Mouse (Mus musculus) kidney, adult 2 months (tissue): Measurements from ENCODE around the gene Zbtb8b.

Experiments used
- CTCF ChIP-seq: fragments of 200-500 bp; conservative IDR thresholded peaks from 2 replicates; pipeline ENCODE4 v1.5.1; 2011; ENCODE audit warnings: low read depth, mild to moderate bottlenecking, control low read depth, low read length, moderate library complexity, mixed read lengths; ENCODE audit not compliant: insufficient read depth, insufficient read length
- POLR2A ChIP-seq: fragments of 200-500 bp; IDR thresholded peaks from one replicate; pipeline ENCODE4 v1.6.1; 2011; ENCODE audit warnings: low read depth, low read length, control low read depth

DNA sequence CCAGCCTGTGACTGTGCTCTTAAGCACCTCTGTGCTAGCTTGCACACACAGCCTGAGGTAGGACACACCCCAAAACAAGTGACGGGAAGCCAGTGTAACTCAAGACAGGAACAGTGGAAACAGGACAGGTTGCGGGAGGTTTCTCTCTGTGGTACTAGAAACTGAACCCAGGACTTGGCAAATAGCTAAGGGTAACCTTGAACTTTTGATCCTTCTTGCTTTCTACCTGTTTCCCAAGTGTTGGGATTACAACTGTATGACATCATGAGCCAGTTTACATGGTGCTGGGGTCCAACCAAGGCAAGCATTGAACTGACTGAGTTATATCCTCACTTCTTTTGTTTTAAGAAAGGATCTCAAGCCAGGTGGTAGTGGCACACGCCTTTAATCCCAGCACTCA is 39.2 kb upstream of the Zbtb8b start:
- TF ChIP-seq POLR2A = no peak
- no peak for TF ChIP-seq CTCF
